Mouse (Mus musculus) hindbrain, embryonic 11.5 days (tissue): ENCODE measurements at regions not wholly inside any gene's neighbourhood (a gene's known extent, or its start where the extent isn't known, plus 50 kb on each side); places are given as distances from the start of the nearest gene placed in this dataset.

ENCODE experiments used
- ATAC-seq: fragments of 200-750 bp; cut with Nextera tagmentation; 2 replicates; pipeline ENCODE4 v1.8.0; 2017; ENCODE audit warnings: mild to moderate bottlenecking, moderate TSS enrichment, moderate library complexity; ENCODE audit not compliant: low FRiP score
- DNase-seq: peaks from one replicate; pipeline ENCODE4 v3.0.0-alpha.2; 2015; ENCODE audit warnings: low spot score
- H3K27ac ChIP-seq: fragments of 300-500 bp; sonication (generic); 2 replicates; pipeline ENCODE4 v1.5.1; 2014; ENCODE audit warnings: mild to moderate bottlenecking, low read depth, low read length
- H3K27me3 ChIP-seq: fragments of 300-500 bp; sonication (generic); 2 replicates; pipeline ENCODE4 v1.6.1; 2014; ENCODE audit warnings: mild to moderate bottlenecking, low read length, moderate library complexity, mixed read lengths; ENCODE audit not compliant: control insufficient read depth, insufficient read depth
- H3K36me3 ChIP-seq: fragments of 300-500 bp; sonication (generic); 2 replicates; pipeline ENCODE4 v1.6.1; 2014; ENCODE audit warnings: mild to moderate bottlenecking, low read length, moderate library complexity, mixed read lengths; ENCODE audit not compliant: control insufficient read depth, insufficient read depth
- H3K4me1 ChIP-seq: fragments of 300-500 bp; sonication (generic); replicated peaks from 2 replicates; pipeline ENCODE4 v1.6.1; 2014; ENCODE audit warnings: low read length, mixed read lengths; ENCODE audit not compliant: control insufficient read depth, insufficient read depth
- H3K4me2 ChIP-seq: fragments of 300-500 bp; sonication (generic); replicated peaks from 2 replicates; pipeline ENCODE4 v1.6.1; 2014; ENCODE audit warnings: mild to moderate bottlenecking, low read depth, low read length
- H3K4me3 ChIP-seq: fragments of 300-500 bp; sonication (generic); 2 replicates; pipeline ENCODE4 v1.5.1; 2014; ENCODE audit warnings: low read depth, low read length
- H3K9ac ChIP-seq: fragments of 300-500 bp; sonication (generic); 2 replicates; pipeline ENCODE4 v1.6.1; 2014; ENCODE audit warnings: low read depth, low read length
- H3K9me3 ChIP-seq: fragments of 300-500 bp; sonication (generic); 2 replicates; pipeline ENCODE4 v1.6.1; 2016; ENCODE audit warnings: low read length; ENCODE audit not compliant: control insufficient read depth
- WGBS: fragments of 180-500 bp; shearing (Covaris S2); extraction: QIAGEN DNeasy Blood & Tissue Kit; methylation state at CpG from one replicate; pipeline ENCODE4 v1.1.7; 2014; 5-methylcytosine and 5-hydroxymethylcytosine counted together

- Histone ChIP-seq H3K36me3 (no peaks in the 10 kb centered on the region), H3K4me2 (no peak overlapping the region), H3K9me3 (no peaks in the 10 kb centered on the region), H3K4me1 (no peaks in the 10 kb centered on the region), H3K9ac (no peak overlapping the region), H3K4me3 (no peak overlapping the region), H3K27ac (no peak overlapping the region), H3K27me3 (no peaks in the 10 kb centered on the region)
- 0 out of 2 replicates have a peak, but pooled peaks have one; percentile 30 for ATAC-seq
- DNase-seq = no peak
These were observed 147.6 kb upstream of the Manea start for GRCm38 (mm10) chr4:26494262-26494661.

DNA sequence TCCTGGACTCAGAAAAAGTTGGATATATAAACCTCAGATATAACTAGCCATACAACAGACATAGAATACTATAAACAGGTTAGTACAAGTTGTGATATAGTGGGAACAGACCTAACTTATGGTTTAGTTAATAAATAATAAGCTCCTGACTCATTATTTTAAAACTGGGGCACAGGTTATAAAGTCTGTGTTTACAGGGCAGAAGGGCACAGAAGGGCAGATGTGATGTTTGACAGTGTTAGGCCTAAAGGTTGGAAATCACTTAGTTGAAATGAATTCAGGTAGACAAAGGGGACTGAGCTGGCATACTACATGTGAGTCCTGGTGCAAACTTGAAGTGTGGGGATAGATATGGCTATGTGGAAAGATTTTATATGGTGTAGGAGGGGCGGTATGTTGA lies 128.2 kb upstream of the Manea start:
- no peak for DNase-seq
- Histone ChIP-seq H3K36me3 (no peaks in the 10 kb centered on the region), H3K27me3 (no peaks in the 10 kb centered on the region), H3K9me3 (no peaks in the 10 kb centered on the region), H3K4me1 (no peaks in the 10 kb centered on the region), H3K27ac (no peak overlapping the region), H3K4me2 (no peak overlapping the region), H3K4me3 (no peak overlapping the region), H3K9ac (no peak overlapping the region)
- no peak for ATAC-seq
- 89% methylated on average over 1 of the region's 1 CpGs for WGBS

- H3K4me2 ChIP-seq = no peak overlapping the region
These were observed 94.8 kb upstream of the Manea start for GRCm38 (mm10) chr4:26441533-26441932.

GRCm38 (mm10) chr4:26422084-26422483 lies 75.4 kb upstream of the Manea start:
- ATAC-seq (no peak), DNase-seq (no peak)
- no peaks in the 10 kb centered on the region for H3K27me3 ChIP-seq

More at GRCm38 (mm10) chr4:26441533-26441932, 94.8 kb upstream of the Manea start:
- ATAC-seq (no peak), DNase-seq (no peak)
- 52% methylated on average over 1 of the region's 1 CpGs for WGBS
- Histone ChIP-seq H3K27me3 (no peaks in the 10 kb centered on the region), H3K27ac (no peak overlapping the region), H3K4me3 (no peak overlapping the region), H3K4me1 (no peaks in the 10 kb centered on the region), H3K9me3 (no peaks in the 10 kb centered on the region), H3K9ac (no peak overlapping the region), H3K36me3 (no peaks in the 10 kb centered on the region)

GRCm38 (mm10) chr4:26404266-26404665 lies 57.6 kb upstream of the Manea start:
- Histone ChIP-seq H3K36me3 (no peaks in the 10 kb centered on the region), H3K27ac (no peak overlapping the region), H3K9me3 (no peaks in the 10 kb centered on the region), H3K9ac (no peak overlapping the region), H3K4me2 (no peak overlapping the region), H3K27me3 (no peaks in the 10 kb centered on the region), H3K4me3 (no peak overlapping the region), H3K4me1 (no peaks in the 10 kb centered on the region)
- DNase-seq = no peak
- 88% methylated on average over 2 of the region's 2 CpGs for WGBS
- ATAC-seq = no peak

More at GRCm38 (mm10) chr4:26422084-26422483, 75.4 kb upstream of the Manea start:
- Histone ChIP-seq H3K4me2 (no peak overlapping the region), H3K9ac (no peak overlapping the region), H3K27ac (no peak overlapping the region), H3K36me3 (no peaks in the 10 kb centered on the region), H3K4me1 (no peaks in the 10 kb centered on the region), H3K4me3 (no peak overlapping the region), H3K9me3 (no peaks in the 10 kb centered on the region)

- H3K27me3 ChIP-seq = no peaks in the 10 kb centered on the region
- H3K36me3 ChIP-seq = no peaks in the 10 kb centered on the region
- DNase-seq = peak; percentile 23
- H3K4me2 ChIP-seq = no peak overlapping the region
- H3K9ac ChIP-seq = no peak overlapping the region
- peak; percentile 80 for ATAC-seq
- no peaks in the 10 kb centered on the region for H3K9me3 ChIP-seq
- no peak overlapping the region for H3K27ac ChIP-seq
- H3K4me1 ChIP-seq = no peaks in the 10 kb centered on the region
- no peak overlapping the region for H3K4me3 ChIP-seq
These were observed 55.5 kb upstream of the Manea start for GRCm38 (mm10) chr4:26402213-26402612.
